Mouse (Mus musculus) spleen, embryonic (tissue): ENCODE measurements around the gene Mylk.

Experiments
- CTCF ChIA-PET: fragments of 350-600 bp; sonication (Branson Sonifier 250); formaldehyde crosslinking; loops from one replicate; lab custom pipeline; 2022; lab: Charles Lee

The Mylk gene

GRCm38 (mm10) chr16:34981009-34981408, 236.0 kb downstream of the Mylk start:
- CTCF ChIA-PET, result no interaction called here

DNA sequence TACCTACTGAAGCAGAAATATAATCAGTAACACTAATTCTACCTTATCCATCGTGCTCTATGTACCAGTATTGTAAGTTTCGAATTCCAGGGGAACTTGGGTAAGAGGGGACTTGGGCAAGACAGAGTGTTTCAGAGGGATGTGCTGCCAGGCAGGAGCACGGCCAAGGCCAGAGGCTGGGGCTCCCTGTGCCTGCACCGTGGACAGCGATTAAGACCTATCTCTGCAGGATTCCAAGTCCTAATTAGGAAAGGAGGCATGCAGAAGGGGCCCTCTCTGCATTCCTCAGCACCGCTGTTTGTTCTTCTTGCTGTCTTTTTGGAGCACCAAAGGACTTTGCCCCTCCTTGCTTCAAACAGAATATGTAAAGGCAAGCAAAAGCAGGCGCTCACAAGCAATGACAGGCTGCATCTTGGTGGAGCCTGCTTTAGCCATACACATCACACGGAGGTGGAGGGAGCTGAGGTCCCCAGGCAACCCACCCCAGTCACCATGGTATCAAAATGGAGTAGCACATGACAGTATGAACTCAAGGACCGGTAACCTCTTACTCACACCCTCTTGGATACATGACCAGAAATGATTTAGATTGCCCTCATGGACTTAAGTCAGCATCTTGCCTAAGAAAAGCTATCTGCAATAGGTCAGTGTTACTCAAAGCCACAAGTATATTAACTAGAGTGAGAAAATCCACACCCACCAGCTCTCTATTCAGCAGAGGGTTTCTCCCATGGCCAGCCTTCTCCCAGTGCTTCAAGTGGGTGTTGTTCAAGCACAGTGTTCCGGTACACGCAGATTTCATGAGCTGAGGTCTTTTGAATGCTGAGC, 239.4 kb downstream of the Mylk start:
- CTCF ChIA-PET, result no interaction called here

DNA sequence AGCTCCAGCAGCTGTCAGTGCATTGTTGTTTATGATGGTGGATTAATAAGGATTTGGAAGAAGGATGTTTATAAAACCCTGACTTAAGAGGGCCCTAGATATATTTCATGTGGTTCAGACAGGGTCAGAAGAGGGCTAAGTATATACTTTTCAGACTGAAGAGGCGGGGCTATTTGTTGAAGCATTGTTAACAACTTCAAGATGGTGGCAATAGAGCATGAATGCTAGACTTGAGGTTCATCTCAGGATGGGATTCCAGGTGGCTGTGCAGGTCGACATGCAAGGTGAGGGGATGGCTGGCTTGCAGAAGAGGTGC, 240.0 kb downstream of the Mylk start:
- CTCF ChIA-PET, result no interaction called here

DNA sequence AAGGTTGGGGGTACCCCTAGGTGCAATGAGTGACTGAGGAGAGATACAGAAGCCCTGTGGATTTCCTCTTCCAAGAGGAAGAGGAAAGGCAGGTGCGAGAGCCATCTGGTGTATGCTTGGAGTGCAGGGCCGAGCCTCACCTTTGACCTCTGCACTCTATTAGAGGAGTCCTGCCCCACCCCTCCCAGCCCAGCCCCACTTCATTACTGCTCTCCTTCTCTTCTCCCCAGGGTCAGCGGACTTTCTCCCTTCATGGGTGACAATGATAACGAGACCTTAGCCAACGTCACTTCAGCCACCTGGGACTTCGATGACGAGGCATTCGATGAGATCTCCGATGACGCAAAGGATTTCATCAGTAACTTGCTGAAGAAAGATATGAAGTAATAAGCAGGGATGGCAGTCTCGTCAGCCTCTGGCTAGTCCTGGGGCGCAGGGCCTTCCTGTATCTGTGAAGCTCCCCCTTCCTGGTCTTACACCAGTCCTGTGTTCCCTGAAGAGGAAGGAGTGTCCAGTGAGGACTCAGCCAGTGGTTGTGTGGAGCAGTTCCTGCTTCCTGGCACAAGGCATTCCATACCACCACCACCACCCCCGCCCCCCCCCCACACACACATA, 241.3 kb downstream of the Mylk start:
- CTCF ChIA-PET, result no interaction called here

DNA sequence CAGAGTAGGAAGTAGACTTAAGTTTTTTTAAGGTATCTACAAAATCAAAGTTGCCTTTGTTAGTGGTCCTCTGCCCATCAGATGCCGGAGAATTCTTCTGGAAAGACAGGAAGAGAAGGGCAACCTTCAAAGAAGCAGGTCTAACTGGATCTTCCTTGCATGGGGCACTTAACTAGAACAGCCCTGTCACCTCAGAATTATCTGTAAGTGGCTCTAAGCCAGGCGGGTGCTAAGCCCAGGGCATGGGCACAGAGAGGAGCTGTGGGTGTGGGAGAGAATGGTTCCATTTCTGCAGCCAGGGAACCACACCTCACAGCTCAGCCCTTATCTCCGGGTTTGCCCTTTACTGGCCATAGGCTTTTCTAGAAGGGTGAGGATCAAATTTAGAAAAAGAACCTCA, 246.4 kb downstream of the Mylk start:
- CTCF ChIA-PET, result no interaction called here

- CTCF ChIA-PET, result no interaction called here
Observed at GRCm38 (mm10) chr16:34992854-34993253, 247.8 kb downstream of the Mylk start.

- CTCF ChIA-PET, result no interaction called here
Observed at GRCm38 (mm10) chr16:34993694-34994330, 248.8 kb downstream of the Mylk start.

- CTCF ChIA-PET, result no interaction called here
Observed at GRCm38 (mm10) chr16:34994641-34995141, 249.7 kb downstream of the Mylk start.

DNA sequence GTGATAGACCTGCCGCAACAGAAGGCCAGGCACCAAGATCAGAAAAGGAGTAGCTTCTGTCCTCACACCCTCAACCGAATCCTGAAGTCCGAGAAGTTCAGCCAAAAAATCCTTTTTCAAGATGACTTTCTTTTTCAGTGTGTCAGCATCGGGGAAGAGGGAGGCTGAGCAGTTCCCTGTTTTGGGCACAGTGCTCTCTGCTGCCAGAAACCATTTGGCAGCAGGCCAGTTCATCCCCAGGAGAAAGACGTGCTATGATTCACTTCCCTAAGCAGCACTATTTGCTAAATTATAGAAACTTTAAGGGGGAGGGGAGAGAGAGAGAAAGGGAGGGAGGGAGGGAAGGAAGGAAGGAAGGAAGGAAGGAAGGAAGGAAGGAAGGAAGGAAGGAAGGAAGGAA, 251.1 kb downstream of the Mylk start:
- CTCF ChIA-PET, result interaction anchor here (0.7 kb wide), 1 partner anchor 90 kb away, joined by 3 read pairs; no protein-coding TSS in a partner anchor

- CTCF ChIA-PET, result interaction anchor here (0.7 kb wide), 1 partner anchor 89 kb away, joined by 3 read pairs; no protein-coding TSS in a partner anchor
Observed at GRCm38 (mm10) chr16:34997052-34997451, 252.0 kb downstream of the Mylk start.

DNA sequence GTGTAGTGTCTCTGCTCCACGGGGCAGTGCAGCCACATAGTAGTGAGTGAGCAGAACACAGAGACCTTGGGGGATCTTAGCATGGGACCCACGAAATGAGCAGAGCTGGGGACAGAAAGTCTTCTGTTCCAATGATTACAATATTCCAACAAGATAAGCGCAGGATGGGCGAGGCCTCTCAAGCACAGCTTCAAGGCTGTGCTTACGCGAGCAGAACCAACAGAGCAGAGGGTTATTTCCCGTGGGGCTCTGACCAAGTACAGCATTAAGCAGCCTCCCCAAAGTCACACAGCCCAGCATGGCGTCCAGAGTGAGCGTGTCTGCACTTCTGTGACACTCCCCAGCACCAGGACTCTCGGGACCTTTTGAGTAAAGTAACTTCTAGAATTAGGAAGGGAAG, 252.6 kb downstream of the Mylk start:
- CTCF ChIA-PET, result no interaction called here

GRCm38 (mm10) chr16:34999016-34999415, 254.0 kb downstream of the Mylk start:
- CTCF ChIA-PET, result no interaction called here

- CTCF ChIA-PET, result no interaction called here
Observed at GRCm38 (mm10) chr16:34999986-35000385, 255.0 kb downstream of the Mylk start.

- CTCF ChIA-PET, result no interaction called here
Observed at GRCm38 (mm10) chr16:35000923-35001560, 256.0 kb downstream of the Mylk start.

DNA sequence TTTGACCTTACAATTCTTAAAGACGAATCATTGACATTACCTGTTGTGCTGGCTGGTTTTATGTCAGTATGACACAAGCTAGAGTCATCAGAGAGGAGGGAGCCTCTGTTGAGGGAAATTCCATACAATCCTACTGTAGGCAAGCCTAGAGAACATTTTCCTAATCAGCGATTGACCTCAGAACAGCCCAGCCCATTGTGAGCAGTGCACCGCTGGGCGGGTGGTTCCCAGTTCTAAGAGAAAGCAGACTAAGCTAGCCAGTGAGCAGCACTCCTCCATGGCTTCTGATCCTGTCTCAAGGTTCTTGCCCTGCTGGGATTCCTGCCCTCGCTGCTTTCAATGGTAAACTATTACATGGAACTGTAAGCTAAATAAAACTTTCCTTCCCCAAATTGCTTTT, 259.3 kb downstream of the Mylk start:
- CTCF ChIA-PET, result no interaction called here

DNA sequence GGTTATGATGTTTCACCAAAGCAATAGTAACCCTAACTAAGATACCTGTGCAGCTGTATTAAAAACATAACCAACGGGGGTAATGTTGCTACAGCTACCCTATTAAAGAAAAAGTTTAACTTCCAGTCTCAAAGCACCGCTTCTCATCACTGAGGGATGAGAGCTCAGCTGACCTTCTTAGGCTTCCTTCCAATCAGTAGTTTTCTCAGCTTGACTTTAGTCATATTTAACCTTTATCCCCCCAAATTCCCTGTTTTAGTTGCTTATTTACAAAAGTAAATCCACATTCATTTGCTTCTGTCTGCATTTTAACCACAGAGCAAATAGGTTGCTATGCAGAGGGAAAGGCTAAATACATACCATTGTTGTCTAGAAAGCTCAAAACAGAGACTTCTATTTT, 259.7 kb downstream of the Mylk start:
- CTCF ChIA-PET, result no interaction called here

DNA sequence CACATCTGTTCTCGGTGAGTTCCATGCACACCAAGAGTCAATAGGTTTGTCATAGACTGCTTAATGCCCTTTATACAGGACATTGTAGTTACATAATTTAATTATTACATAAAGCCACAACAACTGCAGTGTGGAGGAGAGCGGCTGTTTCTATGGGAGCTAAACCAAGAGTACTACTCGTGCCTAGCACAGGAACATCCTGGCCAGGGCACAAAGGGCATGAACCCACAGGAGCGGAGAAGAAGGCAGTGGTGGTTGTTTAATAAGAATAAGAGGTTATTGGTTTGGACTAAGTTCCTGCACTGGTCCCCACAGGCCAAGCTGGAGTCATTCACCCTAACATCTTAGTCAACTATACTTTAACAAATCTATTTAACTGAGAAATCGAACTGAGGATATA, 261.2 kb downstream of the Mylk start:
- CTCF ChIA-PET, result no interaction called here

GRCm38 (mm10) chr16:35007361-35007760, 262.4 kb downstream of the Mylk start:
- CTCF ChIA-PET, result no interaction called here

GRCm38 (mm10) chr16:35008447-35008846, 263.4 kb downstream of the Mylk start:
- CTCF ChIA-PET, result no interaction called here

DNA sequence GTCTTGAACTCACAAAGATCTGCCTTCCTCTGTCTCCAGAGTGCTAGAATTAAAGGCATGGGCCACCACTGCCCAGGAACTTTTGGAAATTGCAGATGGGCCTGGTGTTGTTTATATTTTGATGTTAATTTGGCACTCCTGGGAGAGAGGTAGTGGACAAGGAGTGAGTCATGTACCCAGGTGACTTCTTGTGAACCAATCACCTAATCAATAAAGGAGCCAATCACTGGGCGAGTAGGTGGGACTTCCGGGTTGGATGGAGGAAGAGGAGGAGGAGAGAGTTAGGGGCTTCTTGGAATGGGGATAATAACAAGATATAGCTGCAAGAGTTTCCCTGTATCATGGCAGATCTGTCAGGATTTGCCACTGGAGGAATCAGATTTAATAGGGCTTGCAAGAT, 268.5 kb downstream of the Mylk start:
- CTCF ChIA-PET, result no interaction called here

- CTCF ChIA-PET, result no interaction called here
Observed at GRCm38 (mm10) chr16:35016491-35016890, 271.5 kb downstream of the Mylk start.

DNA sequence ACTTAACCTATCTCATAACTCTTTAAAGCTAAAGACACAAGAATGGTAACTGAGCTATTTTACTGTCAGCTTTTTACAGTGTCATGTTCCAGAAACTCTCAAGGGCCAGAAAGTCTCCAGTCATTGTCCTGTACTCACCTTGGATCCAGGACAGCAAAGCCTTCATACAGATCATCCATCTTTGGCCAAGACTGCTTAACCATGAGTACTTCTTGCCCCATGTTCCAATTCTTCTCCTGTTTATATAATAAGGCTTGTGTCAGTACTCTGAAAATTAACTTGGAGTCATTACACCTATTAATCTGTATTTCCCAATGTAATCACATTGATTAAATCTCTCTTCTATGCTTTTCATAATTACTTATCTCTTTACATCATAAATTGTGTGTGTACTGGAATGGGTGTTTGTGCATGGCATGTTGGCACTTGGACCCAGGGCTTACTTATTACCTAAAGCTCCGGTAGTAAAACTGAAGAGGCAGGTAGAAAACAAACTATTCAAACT, 273.5 kb downstream of the Mylk start:
- CTCF ChIA-PET, result interaction anchor here (0.7 kb wide), 1 partner anchor 70 kb away, joined by 3 read pairs; no protein-coding TSS in a partner anchor
